Mouse (Mus musculus) intestine, embryonic 14.5 days (tissue): Measurements from ENCODE around the gene Lrrc57. TPM values are rescaled to one million over a fixed set of nuclear protein-coding genes. Genes with fewer than 3 reads are reported as not detected.
"Not testable (repeated sequence)": the region's sequence is repeated elsewhere in the genome, so short reads cannot be mapped to it uniquely, and the experiment has no call there.

ENCODE experiments used
- ATAC-seq: fragments of 200-750 bp; cut with Nextera tagmentation; replicated peaks from 2 replicates; pipeline ENCODE4 v1.8.0; 2017; ENCODE audit warnings: low read depth, moderate number of reproducible peaks, moderate TSS enrichment, moderate library complexity; ENCODE audit not compliant: low FRiP score, low TSS enrichment
- DNase-seq: peaks from one replicate; pipeline ENCODE4 v3.0.0-alpha.2; 2018; ENCODE audit warnings: low spot score
- H3K27ac ChIP-seq: fragments of 300-500 bp; sonication (generic); 2 replicates; pipeline ENCODE4 v1.5.1; 2014; ENCODE audit warnings: low read depth, mild to moderate bottlenecking, control low read depth
- H3K27me3 ChIP-seq: fragments of 300-500 bp; sonication (generic); replicated peaks from 2 replicates; pipeline ENCODE4 v1.6.1; 2014; ENCODE audit warnings: low read length, control low read depth; ENCODE audit not compliant: control insufficient read depth, insufficient read depth
- H3K36me3 ChIP-seq: fragments of 300-500 bp; sonication (generic); 2 replicates; pipeline ENCODE4 v1.6.1; 2014; ENCODE audit warnings: low read length, control low read depth; ENCODE audit not compliant: control insufficient read depth, insufficient read depth
- H3K4me1 ChIP-seq: fragments of 300-500 bp; sonication (generic); replicated peaks from 2 replicates; pipeline ENCODE4 v1.6.1; 2014; ENCODE audit warnings: low read length, control low read depth, mixed read lengths; ENCODE audit not compliant: control insufficient read depth, insufficient read depth
- H3K4me2 ChIP-seq: fragments of 300-500 bp; sonication (generic); 2 replicates; pipeline ENCODE4 v1.6.1; 2014; ENCODE audit warnings: low read length
- H3K4me3 ChIP-seq: fragments of 300-500 bp; sonication (generic); 2 replicates; pipeline ENCODE4 v1.5.1; 2014; ENCODE audit warnings: low read depth, low read length, control low read depth, mixed read lengths
- H3K9ac ChIP-seq: fragments of 300-500 bp; sonication (generic); 2 replicates; pipeline ENCODE4 v1.6.1; 2014; ENCODE audit warnings: mild to moderate bottlenecking, low read length
- H3K9me3 ChIP-seq: fragments of 300-500 bp; sonication (generic); 2 replicates; pipeline ENCODE4 v1.6.1; 2016; ENCODE audit warnings: low read length, control low read depth; ENCODE audit not compliant: control insufficient read depth
- WGBS: fragments of 180-500 bp; shearing (Covaris S2); extraction: QIAGEN DNeasy Blood & Tissue Kit; methylation state at CpG from one replicate; pipeline ENCODE4 v1.1.7; 2014; 5-methylcytosine and 5-hydroxymethylcytosine counted together
- polyA plus RNA-seq: library from polyadenylated mRNA; unstranded; fragments of >200 nt; fragmentation: Nextera tagmentation; extraction: Ambion mirVana; gene quantifications from 2 replicates; pipeline ENCODE4 v1.2.1, GENCODE M21; 2014

Lrrc57 gene
- polyA plus RNA-seq, 1 experiment from 2014 or later = 11.9 TPM

DNA sequence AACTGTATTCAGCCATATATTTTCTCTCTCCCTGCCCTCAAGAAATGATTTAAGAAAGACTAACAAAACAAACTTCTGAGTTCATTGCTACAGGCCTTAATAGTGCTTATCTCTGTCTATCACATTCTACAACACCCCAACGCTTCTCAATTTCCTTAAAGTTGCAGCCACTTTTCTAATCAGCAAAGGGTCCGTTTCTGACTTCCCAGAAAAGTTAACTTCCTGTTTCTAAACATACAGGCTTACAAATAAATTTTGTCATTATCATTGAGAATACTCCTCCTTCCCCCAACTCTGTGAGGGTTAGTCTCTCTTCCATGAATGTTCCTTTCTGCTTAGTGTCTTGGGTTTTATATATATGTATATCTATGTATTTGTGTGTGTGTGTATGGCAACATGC, 44.0 kb downstream of the Lrrc57 start:
- peaks cover 11% of the 10 kb centered on the region for H3K4me1 ChIP-seq
- DNase-seq (no peak), ATAC-seq (no peak)
- WGBS = 83% methylated on average over 2 of the region's 2 CpGs
- no peaks in the 10 kb centered on the region for H3K27me3 ChIP-seq
- H3K4me2 ChIP-seq = no peak overlapping the region
- H3K36me3 ChIP-seq = no peaks in the 10 kb centered on the region
- no peak overlapping the region for H3K4me3 ChIP-seq
- no peaks in the 10 kb centered on the region for H3K9me3 ChIP-seq
- no peak overlapping the region for H3K27ac ChIP-seq
- no peak overlapping the region for H3K9ac ChIP-seq

DNA sequence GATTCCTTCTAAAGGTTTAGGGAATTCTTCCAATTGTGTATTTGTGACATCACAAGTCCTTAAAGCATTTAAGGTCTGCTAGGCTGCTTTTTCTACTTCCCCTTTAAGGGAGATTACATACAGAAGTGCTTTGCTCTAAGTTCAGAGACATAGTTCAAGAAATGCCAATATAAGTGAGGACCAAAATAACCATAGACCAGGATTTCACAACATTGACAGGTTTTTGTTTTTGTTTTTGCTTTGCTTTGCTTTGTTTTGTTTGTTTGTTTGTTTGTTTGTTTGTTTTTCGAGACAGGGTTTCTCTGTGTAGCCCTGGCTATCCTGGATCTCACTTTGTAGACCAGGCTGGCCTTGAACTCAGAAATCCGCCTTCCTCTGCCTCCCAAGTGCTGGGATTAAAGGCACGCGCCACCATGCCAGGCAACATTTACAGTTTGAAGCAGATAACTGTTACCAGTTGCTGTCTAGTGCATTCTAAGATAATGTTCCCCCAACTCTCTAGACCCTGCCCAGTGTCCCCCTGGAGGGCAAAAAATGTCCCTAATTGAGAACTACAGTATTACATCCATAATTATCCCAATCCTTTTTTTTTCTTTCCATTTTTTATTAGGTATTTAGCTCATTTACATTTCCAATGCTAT, 44.7 kb downstream of the Lrrc57 start:
- not testable (repeated sequence) for ATAC-seq, H3K9me3 ChIP-seq, H3K27ac ChIP-seq, H3K27me3 ChIP-seq, H3K4me3 ChIP-seq, H3K9ac ChIP-seq, DNase-seq, H3K4me2 ChIP-seq, H3K36me3 ChIP-seq
- WGBS = 87% methylated on average over 4 of the region's 4 CpGs
- H3K4me1 ChIP-seq = peaks cover 11% of the 10 kb centered on the region

- H3K27me3 ChIP-seq = no peaks in the 10 kb centered on the region
- H3K27ac ChIP-seq = peak within 1 kb of the TSS; percentile 70
- peak within 1 kb of the TSS; percentile 91 for H3K9ac ChIP-seq
- peak; percentile 77 for ATAC-seq
- under 1% methylated on average over 50 of the region's 50 CpGs for WGBS
- H3K4me2 ChIP-seq = peak within 1 kb of the TSS; percentile 62
- no peaks in the 10 kb centered on the region for H3K9me3 ChIP-seq
- DNase-seq = peak; percentile 88
- peaks cover 3% of the 10 kb centered on the region for H3K4me1 ChIP-seq
- H3K4me3 ChIP-seq = peak within 1 kb of the TSS; percentile 88
- no peaks in the 10 kb centered on the region for H3K36me3 ChIP-seq
These were observed 45.9 kb downstream of the Lrrc57 start, which contains the start of gene Zfp106 for GRCm38 (mm10) chr2:120563235-120563990. TSS of gene Zfp106 (minus strand) at chr2:120563843.

DNA sequence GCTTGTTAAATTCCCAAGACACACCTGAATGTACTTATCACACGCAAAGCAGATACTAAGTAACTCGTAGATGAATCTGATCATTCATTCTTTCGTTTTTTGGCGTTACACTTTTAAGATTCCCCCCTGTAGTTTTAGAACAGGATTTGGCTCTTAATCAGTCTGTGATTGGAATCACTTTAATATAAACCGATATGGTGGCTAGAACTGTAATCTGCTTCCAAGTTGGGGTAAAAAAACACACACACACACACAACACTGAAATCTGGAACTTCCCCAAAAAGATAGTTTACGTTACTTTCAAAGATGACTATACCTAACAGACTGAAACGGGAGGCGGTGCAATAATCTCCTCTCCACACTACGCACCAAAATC, 46.5 kb downstream of the Lrrc57 start:
- H3K9me3 ChIP-seq = no peaks in the 10 kb centered on the region
- no peaks in the 10 kb centered on the region for H3K36me3 ChIP-seq
- ATAC-seq = no peak
- H3K27ac ChIP-seq = peak overlapping the region; percentile 70; the same call in 1 of the 2 replicates
- no peaks in the 10 kb centered on the region; the same call in 1 of the 2 replicates for H3K4me1 ChIP-seq
- H3K4me2 ChIP-seq = peak overlapping the region; percentile 62
- no peaks in the 10 kb centered on the region for H3K27me3 ChIP-seq
- 23% methylated on average over 9 of the region's 9 CpGs for WGBS
- DNase-seq = no peak
- H3K4me3 ChIP-seq = peak overlapping the region; percentile 88
- peak overlapping the region; percentile 91 for H3K9ac ChIP-seq

DNA sequence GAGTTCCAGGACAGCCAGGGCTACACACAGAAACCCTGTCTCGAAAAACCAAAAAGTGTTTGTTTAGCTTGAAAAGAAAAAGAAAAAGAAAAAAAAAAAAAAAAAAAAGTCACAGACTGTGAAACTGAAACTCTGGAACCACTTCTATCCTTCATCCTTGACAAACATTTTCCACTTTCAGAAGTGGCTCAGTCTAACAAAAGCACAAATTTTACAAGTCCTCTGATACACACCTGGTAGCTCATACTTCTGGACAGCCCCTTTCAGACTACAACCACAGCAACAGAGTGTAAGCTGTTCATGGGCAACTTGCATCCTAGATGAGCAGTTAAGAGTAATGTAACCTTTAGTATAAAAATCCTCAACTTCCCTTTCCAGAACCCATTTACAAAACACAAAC, 47.8 kb downstream of the Lrrc57 start:
- Histone ChIP-seq H3K4me3 (no peak overlapping the region), H3K4me2 (no peak overlapping the region), H3K27me3 (no peaks in the 10 kb centered on the region), H3K4me1 (no peaks in the 10 kb centered on the region), H3K36me3 (no peaks in the 10 kb centered on the region), H3K9me3 (no peaks in the 10 kb centered on the region), H3K27ac (no peak overlapping the region), H3K9ac (no peak overlapping the region)
- ATAC-seq (no peak), DNase-seq (no peak)
- 100% methylated on average over 1 of the region's 1 CpGs for WGBS

DNA sequence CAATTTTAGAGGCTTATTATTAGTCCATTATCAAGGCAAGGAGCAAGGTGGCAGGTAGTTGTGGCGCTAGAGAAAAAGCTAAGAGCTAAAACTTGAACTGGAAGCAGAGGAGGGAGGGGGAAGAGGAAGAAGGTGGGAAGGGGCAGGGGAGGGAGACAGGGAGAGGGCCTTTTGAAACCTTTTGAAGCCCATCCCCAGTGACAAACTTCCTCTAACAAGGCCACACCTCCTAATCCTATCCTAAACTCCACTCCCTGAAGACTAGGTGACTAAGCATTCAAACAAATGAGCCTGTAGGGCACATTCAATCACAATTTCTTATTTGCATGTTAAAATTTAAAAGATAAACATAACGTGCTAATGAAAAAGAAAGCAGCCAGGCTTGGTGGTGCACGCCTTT, 50.5 kb downstream of the Lrrc57 start:
- DNase-seq = no peak
- Histone ChIP-seq H3K4me1 (no peaks in the 10 kb centered on the region), H3K36me3 (peaks cover 4% of the 10 kb centered on the region; the same call in 1 of the 2 replicates), H3K9ac (no peak overlapping the region), H3K4me2 (no peak overlapping the region), H3K9me3 (no peaks in the 10 kb centered on the region), H3K27me3 (no peaks in the 10 kb centered on the region), H3K27ac (no peak overlapping the region), H3K4me3 (no peak overlapping the region)
- WGBS = 82% methylated on average over 3 of the region's 3 CpGs
- ATAC-seq = no peak

GRCm38 (mm10) chr2:120556868-120557267, 52.5 kb downstream of the Lrrc57 start:
- Histone ChIP-seq H3K27ac (no peak overlapping the region), H3K9me3 (no peaks in the 10 kb centered on the region), H3K9ac (no peak overlapping the region), H3K36me3 (peaks cover 20% of the 10 kb centered on the region), H3K27me3 (no peaks in the 10 kb centered on the region), H3K4me3 (no peak overlapping the region), H3K4me1 (no peaks in the 10 kb centered on the region), H3K4me2 (no peak overlapping the region)
- 72% methylated on average over 3 of the region's 3 CpGs for WGBS
- ATAC-seq (no peak), DNase-seq (no peak)
